Mouse (Mus musculus) heart, adult 8-10 months (tissue): ENCODE results near the gene Hspa1a. TPM values are rescaled to one million over a fixed set of nuclear protein-coding genes. Genes with fewer than 3 reads are reported as not detected.
A peak's percentile ranks its signal among the peaks of the same experiment; 100 is the strongest.
"Not testable (repeated sequence)": the region's sequence is repeated elsewhere in the genome, so short reads cannot be mapped to it uniquely, and the experiment has no call there.

Source experiments
- DNase-seq: peaks from one replicate; pipeline ENCODE4 v3.0.0; 2022; ENCODE audit warnings: low spot score
- total RNA-seq, 4 experiments: library from RNA; stranded (reverse); gene quantifications; 2 replicates each; pipeline ENCODE4 v1.2.4; 2022

Gene Hspa1a
- total RNA-seq, 4 experiments from 2014 or later, result 1.8 to 7.5 (median 3.6) TPM

DNA sequence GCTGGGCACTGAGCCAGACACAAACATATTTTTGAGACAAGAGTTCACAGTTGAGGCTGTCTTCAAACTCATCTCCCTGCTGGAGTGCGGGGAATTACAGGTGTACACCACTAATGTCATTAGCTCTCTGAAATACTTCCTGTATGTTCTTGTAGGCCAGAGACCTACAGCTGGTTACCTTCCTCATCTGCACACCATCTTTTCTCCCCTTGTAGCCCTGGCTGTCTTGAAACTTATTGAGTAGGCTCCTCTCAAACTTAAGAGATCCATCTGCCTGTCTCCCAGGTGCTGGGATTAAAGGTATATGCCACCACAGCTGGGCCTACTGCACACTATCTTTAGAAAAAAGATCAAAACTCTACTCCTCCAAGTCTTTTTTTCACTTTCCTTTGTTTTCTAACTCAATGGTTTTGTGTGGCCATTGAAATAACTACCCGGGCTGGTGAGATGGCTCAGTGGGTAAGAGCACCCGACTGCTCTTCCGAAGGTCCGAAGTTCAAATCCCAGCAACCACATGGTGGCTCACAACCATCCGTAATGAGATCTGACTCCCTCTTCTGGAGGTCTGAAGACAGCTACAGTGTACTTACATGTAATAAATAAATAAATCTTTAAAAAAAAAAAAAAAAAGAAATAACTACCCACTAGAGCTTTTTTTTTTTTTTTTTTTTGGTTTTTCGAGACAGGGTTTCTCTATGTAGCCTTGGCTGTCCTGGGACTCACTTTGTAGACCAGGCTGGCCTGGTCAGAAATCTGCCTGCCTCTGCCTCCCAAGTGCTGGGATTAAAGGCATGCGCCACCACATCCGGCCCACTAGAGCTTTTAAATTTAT, 23.0 kb downstream of the Hspa1a start:
- not testable (repeated sequence) for DNase-seq

DNA sequence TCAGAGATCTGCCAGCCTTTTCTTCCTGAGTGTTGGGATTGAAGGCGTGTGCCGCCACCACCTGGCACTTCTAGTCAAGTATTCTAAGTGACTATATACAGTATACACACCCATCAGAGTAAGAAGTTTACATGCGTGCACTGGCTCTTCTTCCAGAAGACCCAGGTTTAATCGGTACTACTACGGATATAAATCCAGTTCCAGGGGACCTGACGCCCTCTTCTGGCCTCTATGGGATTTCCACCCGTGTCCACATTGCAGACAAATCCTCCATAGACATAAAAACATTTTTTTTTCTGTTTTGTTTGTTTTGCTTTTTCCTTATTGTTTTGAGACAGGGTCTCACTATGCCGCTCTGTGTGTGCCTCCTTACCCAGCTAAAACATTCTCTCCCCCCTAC, 24.4 kb downstream of the Hspa1a start:
- DNase-seq, result no peak

GRCm38 (mm10) chr17:34946486-34947140, 25.3 kb downstream of the Hspa1a start:
- no peak for DNase-seq

GRCm38 (mm10) chr17:34944362-34944761, 27.6 kb downstream of the Hspa1a start:
- DNase-seq, result no peak

DNA sequence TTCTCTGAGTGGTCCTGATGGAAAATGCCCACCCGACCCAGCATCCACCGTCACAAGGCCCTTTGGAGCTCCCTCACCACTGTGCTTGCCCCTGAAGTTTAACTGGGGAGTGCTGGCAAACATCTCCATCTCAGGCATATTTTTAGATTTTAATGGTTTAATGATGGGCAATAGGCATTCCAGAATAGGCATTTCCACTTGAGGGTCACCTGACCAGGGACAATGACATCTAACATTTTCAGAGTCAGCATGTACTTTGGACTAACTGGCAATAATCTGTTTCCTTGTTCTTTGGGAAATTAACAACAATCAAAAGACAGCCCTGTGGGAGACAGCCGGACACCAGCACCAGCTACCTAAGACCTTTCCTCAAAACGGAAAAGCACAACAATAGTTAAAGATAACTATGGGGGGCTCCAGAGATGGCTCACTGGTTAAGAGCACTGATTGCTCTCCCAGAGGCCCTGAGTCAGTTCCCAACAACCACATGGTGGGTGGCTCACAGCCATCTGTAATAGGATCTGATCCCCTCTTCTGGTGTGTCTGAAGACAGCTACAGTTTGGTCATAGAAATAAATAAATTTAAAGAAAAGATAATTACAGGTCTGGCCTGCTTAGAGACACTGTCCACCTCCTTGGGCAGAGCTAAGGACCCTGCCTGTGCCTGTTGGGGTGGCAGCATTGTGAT, 28.7 kb downstream of the Hspa1a start:
- no peak for DNase-seq

GRCm38 (mm10) chr17:34941344-34942041, 30.5 kb downstream of the Hspa1a start:
- DNase-seq, result peak; percentile 45

GRCm38 (mm10) chr17:34937960-34938505, 33.9 kb downstream of the Hspa1a start:
- no peak for DNase-seq

- DNase-seq, result peak; percentile 31
These were observed 37.1 kb downstream of the Hspa1a start for GRCm38 (mm10) chr17:34934830-34935229.

- DNase-seq, result no peak
These were observed 37.9 kb downstream of the Hspa1a start for GRCm38 (mm10) chr17:34934031-34934430.

DNA sequence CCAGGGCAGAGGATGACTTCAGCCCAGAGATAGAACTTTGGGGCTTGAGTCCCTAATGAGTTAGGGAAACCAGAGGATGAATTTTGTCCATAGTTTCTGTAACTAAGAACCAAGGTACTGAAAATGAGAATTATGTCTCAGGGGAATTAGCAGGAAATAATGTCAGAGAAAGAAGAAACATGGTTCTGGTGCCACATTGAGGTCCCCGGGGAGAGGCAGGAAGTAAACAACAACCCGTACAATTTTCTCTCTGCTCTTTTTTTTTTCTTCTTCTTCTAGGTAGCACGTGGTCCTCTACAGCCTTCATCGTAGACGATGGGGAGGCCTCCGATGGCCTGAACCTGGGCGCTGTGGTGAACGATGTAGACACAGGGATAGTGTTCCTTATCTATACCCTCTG, 39.7 kb downstream of the Hspa1a start:
- DNase-seq, result no peak

- no peak for DNase-seq
These were observed 40.2 kb downstream of the Hspa1a start for GRCm38 (mm10) chr17:34931735-34932098.

- peak; percentile 99 for DNase-seq
These were observed 40.8 kb downstream of the Hspa1a start, which contains the start of gene Neu1 for GRCm38 (mm10) chr17:34931061-34931734. TSS of gene Neu1 (plus strand) at chr17:34931253.

DNA sequence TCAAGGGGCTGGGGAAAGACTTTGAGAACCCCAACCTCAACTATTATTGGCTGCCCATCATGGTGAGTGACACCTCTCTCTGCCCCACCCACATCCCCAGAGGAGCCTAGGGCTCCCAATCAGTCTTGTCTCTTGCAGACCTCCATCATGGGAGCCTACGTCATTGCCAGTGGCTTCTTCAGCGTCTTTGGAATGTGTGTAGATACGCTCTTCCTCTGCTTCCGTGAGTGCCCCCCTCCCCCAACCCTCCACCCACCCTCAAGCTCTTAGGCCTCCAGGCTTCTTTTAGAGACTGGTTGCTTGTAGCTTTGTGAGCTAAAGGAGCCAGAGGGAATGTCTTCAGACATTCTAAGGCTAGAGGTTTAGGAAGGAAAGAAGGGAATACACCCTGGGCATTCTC, 43.1 kb downstream of the Hspa1a start:
- DNase-seq, result no peak

DNA sequence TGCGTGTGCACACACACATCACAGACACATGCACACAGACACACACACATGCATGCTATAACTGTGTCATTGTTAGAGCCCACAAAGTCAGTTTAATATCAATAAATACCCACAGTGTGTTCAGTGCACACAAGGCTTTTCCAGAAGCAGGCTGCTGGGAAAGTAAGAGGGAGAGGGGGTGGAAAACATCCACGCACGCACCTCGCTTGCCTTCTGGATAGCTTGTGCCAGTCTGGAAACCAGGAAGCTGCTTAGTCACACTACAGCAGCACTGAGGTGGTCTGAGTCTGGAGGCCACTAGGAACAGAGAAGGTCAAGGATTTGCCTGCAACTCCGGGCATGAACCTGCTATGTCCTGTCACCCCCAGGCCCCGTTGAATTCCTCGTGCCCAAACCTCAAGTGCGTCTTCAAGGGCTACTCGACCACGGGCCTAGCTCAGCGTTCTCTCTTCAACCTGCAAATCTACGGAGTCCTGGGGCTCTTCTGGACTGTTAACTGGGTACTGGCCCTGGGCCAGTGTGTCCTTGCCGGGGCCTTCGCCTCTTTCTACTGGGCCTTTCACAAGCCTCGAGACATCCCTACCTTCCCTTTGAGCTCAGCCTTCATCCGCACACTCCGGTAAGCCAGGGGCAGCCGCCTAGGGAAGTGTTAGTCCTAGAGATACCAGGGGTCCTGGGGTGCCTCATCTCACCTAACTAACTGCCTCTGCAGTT, 44.5 kb downstream of the Hspa1a start:
- no peak for DNase-seq

GRCm38 (mm10) chr17:34924258-34924657, 47.7 kb downstream of the Hspa1a start:
- no peak for DNase-seq

DNA sequence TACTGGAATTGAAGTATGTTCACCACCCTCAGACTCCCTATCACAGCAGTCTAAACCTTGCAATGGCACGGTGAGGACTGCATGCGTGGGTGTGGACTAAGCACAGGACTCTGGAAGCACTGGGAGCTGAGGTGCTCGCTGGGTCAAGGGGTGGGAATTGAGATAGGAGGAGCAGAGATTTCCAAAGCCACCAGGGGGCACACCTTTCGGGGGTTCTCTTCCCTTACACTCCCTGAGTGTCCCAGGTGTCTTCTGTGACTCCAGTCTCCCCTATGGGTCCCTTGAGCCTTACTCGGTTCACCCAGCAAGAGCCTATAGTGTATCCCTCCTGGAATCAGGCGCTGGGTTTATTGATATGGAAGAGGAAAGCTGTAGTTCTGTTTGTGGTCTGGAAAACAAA, 49.0 kb downstream of the Hspa1a start:
- no peak for DNase-seq
